Mouse (Mus musculus) T-helper 17 cell (primary cell): ENCODE measurements around the gene Psmd7.

Source experiments
- in situ Hi-C, 2 experiments: fragments of 300-600 bp; cut with MboI, MseI; formaldehyde crosslinking; loops; 1 replicate in 1 of 2; 2 replicates in 1 of 2; pipeline ENCODE4 v1.15.1; 2025; ENCODE audit warnings: high pct_unique_total_duplicates in 2 of 2

Psmd7 gene

GRCm38 (mm10) chr8:107578541-107578940 lies 9.7 kb downstream of the Psmd7 start:
- in situ Hi-C loops, result loop anchor here (5.0 kb wide), 1 partner anchor 126 kb away; no protein-coding TSS in a partner anchor

- in situ Hi-C loops, result loop anchor here (5.0 kb wide), 1 partner anchor 126 kb away; no protein-coding TSS in a partner anchor
Observed at GRCm38 (mm10) chr8:107578132-107578531, 10.1 kb downstream of the Psmd7 start.

- in situ Hi-C loops, result loop anchor here (5.0 kb wide), 1 partner anchor 125 kb away; no protein-coding TSS in a partner anchor
Observed at GRCm38 (mm10) chr8:107577640-107578039, 10.6 kb downstream of the Psmd7 start.

GRCm38 (mm10) chr8:107576702-107577101 lies 11.6 kb downstream of the Psmd7 start:
- in situ Hi-C loops, result loop anchor here (5.0 kb wide), 1 partner anchor 124 kb away; no protein-coding TSS in a partner anchor

GRCm38 (mm10) chr8:107574771-107575170 lies 13.5 kb downstream of the Psmd7 start:
- in situ Hi-C loops, result loop anchor here (5.0 kb wide), 1 partner anchor 122 kb away; no protein-coding TSS in a partner anchor

GRCm38 (mm10) chr8:107572497-107572896 lies 15.8 kb downstream of the Psmd7 start:
- in situ Hi-C loops, result no loop called here

- in situ Hi-C loops, result no loop called here
Observed at GRCm38 (mm10) chr8:107571486-107572135, 16.7 kb downstream of the Psmd7 start.

- in situ Hi-C loops, result no loop called here
Observed at GRCm38 (mm10) chr8:107571046-107571445, 17.2 kb downstream of the Psmd7 start.

GRCm38 (mm10) chr8:107562164-107562563 lies 26.1 kb downstream of the Psmd7 start:
- in situ Hi-C loops, result no loop called here

GRCm38 (mm10) chr8:107560820-107561536 lies 27.3 kb downstream of the Psmd7 start:
- in situ Hi-C loops, result no loop called here

- in situ Hi-C loops, result no loop called here
Observed at GRCm38 (mm10) chr8:107556511-107556936, 31.7 kb downstream of the Psmd7 start.

GRCm38 (mm10) chr8:107555231-107555630 lies 33.0 kb downstream of the Psmd7 start:
- in situ Hi-C loops, result no loop called here

GRCm38 (mm10) chr8:107552234-107552633 lies 36.0 kb downstream of the Psmd7 start:
- in situ Hi-C loops, result no loop called here

GRCm38 (mm10) chr8:107546817-107547216 lies 41.4 kb downstream of the Psmd7 start:
- in situ Hi-C loops, result loop anchor here in 1 of 2 experiments (5.0 to 10.0 kb wide), 2 partner anchors 675 to 772 kb away; partner anchors contain the start of gene Has3

GRCm38 (mm10) chr8:107546154-107546553 lies 42.1 kb downstream of the Psmd7 start:
- in situ Hi-C loops, result loop anchor here in 1 of 2 experiments (5.0 to 10.0 kb wide), 2 partner anchors 674 to 771 kb away; partner anchors contain the start of gene Has3

GRCm38 (mm10) chr8:107545621-107546152 lies 42.6 kb downstream of the Psmd7 start:
- in situ Hi-C loops, result loop anchor here in 1 of 2 experiments (5.0 to 10.0 kb wide), 2 partner anchors 673 to 771 kb away; partner anchors contain the start of gene Has3

GRCm38 (mm10) chr8:107544651-107545174 lies 43.6 kb downstream of the Psmd7 start:
- in situ Hi-C loops, result loop anchor here in 1 of 2 experiments (5.0 to 10.0 kb wide), 2 partner anchors 672 to 770 kb away; partner anchors contain the start of gene Has3

GRCm38 (mm10) chr8:107544211-107544610 lies 44.1 kb downstream of the Psmd7 start:
- in situ Hi-C loops, result loop anchor here in 1 of 2 experiments (10.0 kb wide), 1 partner anchor 769 kb away; no protein-coding TSS in a partner anchor

GRCm38 (mm10) chr8:107543714-107544113 lies 44.5 kb downstream of the Psmd7 start:
- in situ Hi-C loops, result loop anchor here in 1 of 2 experiments (10.0 kb wide), 1 partner anchor 769 kb away; no protein-coding TSS in a partner anchor

- in situ Hi-C loops, result loop anchor here in 1 of 2 experiments (10.0 kb wide), 1 partner anchor 767 kb away; no protein-coding TSS in a partner anchor
Observed at GRCm38 (mm10) chr8:107542151-107542550, 46.1 kb downstream of the Psmd7 start.

- in situ Hi-C loops, result loop anchor here in 1 of 2 experiments (10.0 kb wide), 1 partner anchor 767 kb away; no protein-coding TSS in a partner anchor
Observed at GRCm38 (mm10) chr8:107541369-107541768, 46.9 kb downstream of the Psmd7 start.
